Comparison of ENCODE assay signal across 24 mouse cellular contexts in genomic region chr6:31621023-31621422, GRCm38 (mm10).
"Had no signal": no experiment of that assay in that cellular context is flagged by ENCODE, and none has a peak within 500 bp of the region (broad histone marks: within the 10 kb centered on the region; RNA-seq: fewer than 3 reads in every experiment).

No protein-coding gene starts in this region.

- H3K4me1 ChIP-seq: hindbrain, embryonic 12.5 days; limb, embryonic 10.5 days; limb, embryonic 12.5 days had no signal

- H3K9me3 ChIP-seq: heart, embryonic 13.5 days; heart, embryonic 15.5 days; hindbrain, embryonic 10.5 days; hindbrain, embryonic 12.5 days; intestine, embryonic 15.5 days; limb, embryonic 10.5 days; limb, embryonic 12.5 days had no signal

- H3K27ac ChIP-seq: gastrocnemius, adult 2 months; heart, adult 2 months; heart, embryonic 13.5 days; heart, embryonic 15.5 days; hindbrain, embryonic 10.5 days; hindbrain, embryonic 12.5 days; hindbrain, embryonic 14.5 days; intestine, embryonic 15.5 days; layer of hippocampus, adult 2 months; left cerebral cortex, adult 2 months; limb, embryonic 10.5 days; limb, embryonic 12.5 days; liver, embryonic 14.5 days had no signal

- H3K27me3 ChIP-seq: heart, embryonic 13.5 days; heart, embryonic 15.5 days; hindbrain, embryonic 12.5 days; intestine, embryonic 15.5 days; limb, embryonic 12.5 days had no signal

- H3K4me3 ChIP-seq: gastrocnemius, adult 2 months; heart, adult 2 months; heart, embryonic 13.5 days; heart, embryonic 15.5 days; hindbrain, embryonic 10.5 days; hindbrain, embryonic 12.5 days; intestine, embryonic 15.5 days; layer of hippocampus, adult 2 months; left cerebral cortex, adult 2 months; limb, embryonic 10.5 days; limb, embryonic 12.5 days had no signal

- H3K36me3 ChIP-seq: heart, embryonic 13.5 days; heart, embryonic 15.5 days; hindbrain, embryonic 10.5 days; hindbrain, embryonic 12.5 days; intestine, embryonic 15.5 days; limb, embryonic 10.5 days; limb, embryonic 12.5 days had no signal

- DNase-seq: gastrocnemius, adult 2 months; gastrocnemius, postnatal 10 days; gastrocnemius, postnatal 25 days; heart, adult 2 months; heart, postnatal 4 days; kidney, adult 2 months; kidney, postnatal 36 days; lung, adult 2 months had no signal

- H3K4me2 ChIP-seq: heart, embryonic 11.5 days; heart, embryonic 13.5 days; heart, embryonic 15.5 days; hindbrain, embryonic 12.5 days; hindbrain, embryonic 14.5 days; intestine, embryonic 15.5 days; limb, embryonic 12.5 days had no signal

- ATAC-seq: forebrain, embryonic 16.5 days; hindbrain, embryonic 16.5 days; inflammation-experienced regulatory T-cells, adult 6 months; intestine, embryonic 15.5 days; intestine, postnatal 0 days had no signal

- H3K9ac ChIP-seq: heart, embryonic 13.5 days; heart, embryonic 15.5 days; hindbrain, embryonic 12.5 days; hindbrain, embryonic 14.5 days; intestine, embryonic 15.5 days; limb, embryonic 12.5 days; liver, embryonic 14.5 days had no signal
